Mouse (Mus musculus) forebrain, embryonic 10.5 days (tissue): ENCODE measurements around the gene Otop2. TPM values are rescaled to one million over a fixed set of nuclear protein-coding genes. Genes with fewer than 3 reads are reported as not detected.

ENCODE experiments used
- DNase-seq: peaks from one replicate; pipeline ENCODE4 v3.0.0-alpha.2; 2017; ENCODE audit warnings: low spot score; ENCODE audit errors: extremely low spot score
- H3K27ac ChIP-seq: fragments of 300-500 bp; sonication (generic); 2 replicates; pipeline ENCODE4 v1.5.1; 2016; ENCODE audit warnings: mild to moderate bottlenecking
- H3K27me3 ChIP-seq: fragments of 300-500 bp; sonication (generic); 2 replicates; pipeline ENCODE4 v1.6.1; 2016; ENCODE audit warnings: mild to moderate bottlenecking; ENCODE audit not compliant: poor library complexity, severe bottlenecking
- H3K36me3 ChIP-seq: fragments of 300-500 bp; sonication (generic); replicated peaks from 2 replicates; pipeline ENCODE4 v1.6.1; 2016; ENCODE audit warnings: mild to moderate bottlenecking, moderate library complexity
- H3K4me1 ChIP-seq: fragments of 300-500 bp; sonication (generic); 2 replicates; pipeline ENCODE4 v1.6.1; 2016
- H3K4me3 ChIP-seq: fragments of 300-500 bp; sonication (generic); 2 replicates; pipeline ENCODE4 v1.5.1; 2016; ENCODE audit warnings: mild to moderate bottlenecking, moderate library complexity
- H3K9me3 ChIP-seq: fragments of 300-500 bp; sonication (generic); 2 replicates; pipeline ENCODE4 v1.6.1; 2016; ENCODE audit warnings: mild to moderate bottlenecking, moderate library complexity
- WGBS: fragments of 180-500 bp; shearing (Covaris S2); methylation state at CpG from one replicate; pipeline ENCODE4 v1.1.7; 2016; 5-methylcytosine and 5-hydroxymethylcytosine counted together
- polyA plus RNA-seq: library from polyadenylated mRNA; unstranded; fragments of >200 nt; fragmentation: Nextera tagmentation; extraction: Ambion mirVana; gene quantifications from 2 replicates; pipeline ENCODE4 v1.2.1, GENCODE M21; 2016

Otop2 gene
- 0.12 TPM in 1 of 2 replicates, not detected in the other for polyA plus RNA-seq

GRCm38 (mm10) chr11:115306863-115307262 is at the start of gene Otop2:
TSS of gene Otop2 (plus strand) at chr11:115307163.
- Histone ChIP-seq H3K27me3 (peaks cover 38% of the 10 kb centered on the region), H3K9me3 (no peaks in the 10 kb centered on the region), H3K4me1 (peaks cover 17% of the 10 kb centered on the region), H3K4me3 (no peak within 1 kb of the TSS), H3K27ac (0 out of 2 replicates have a peak within 1 kb of the TSS, but pooled peaks have one; percentile 22), H3K36me3 (no peaks in the 10 kb centered on the region)
- DNase-seq = no peak
- WGBS = 21% methylated on average over 8 of the region's 8 CpGs

DNA sequence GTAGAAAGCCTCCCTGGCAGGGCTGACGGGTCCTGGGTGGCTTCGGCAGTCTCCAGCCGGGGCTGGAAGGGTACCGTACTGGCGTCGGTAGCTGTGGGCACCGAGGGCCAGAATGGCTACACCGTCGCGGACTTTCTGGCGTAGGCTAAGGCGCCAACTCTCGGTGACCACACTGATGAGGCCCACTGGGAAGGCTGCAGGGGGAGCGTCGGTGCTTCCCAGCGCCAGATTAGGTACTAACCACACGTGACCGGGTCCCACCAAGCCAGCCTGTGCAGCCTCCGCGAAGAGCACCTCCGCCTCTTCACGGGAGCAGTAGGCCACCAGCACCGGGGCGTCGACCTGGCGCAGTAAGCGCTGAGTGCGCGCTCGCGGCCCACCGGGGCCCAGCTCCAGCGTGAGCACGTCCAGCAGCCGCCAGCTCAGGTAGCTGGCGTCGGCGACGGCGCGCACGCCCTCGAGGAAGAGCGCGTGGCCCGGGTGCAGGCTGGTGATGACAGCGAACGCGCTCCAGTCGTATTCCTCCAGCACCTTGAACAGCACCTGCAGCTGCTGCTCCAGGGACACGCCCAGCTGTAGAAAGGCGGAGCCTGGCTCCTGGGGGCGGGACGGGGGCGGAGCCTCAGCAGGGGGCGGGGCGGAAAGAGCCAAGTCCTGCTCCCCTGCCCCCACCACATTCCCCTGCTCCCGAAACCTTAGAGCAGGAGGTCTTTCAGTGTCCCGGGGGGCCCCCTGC is 49.0 kb upstream of the Otop2 start:
- 18% methylated on average over 59 of the region's 59 CpGs for WGBS
- Histone ChIP-seq H3K27me3 (peaks cover 100% of the 10 kb centered on the region), H3K36me3 (no peaks in the 10 kb centered on the region), H3K9me3 (no peaks in the 10 kb centered on the region), H3K27ac (no peak overlapping the region), H3K4me3 (peak overlapping the region; percentile 35), H3K4me1 (peaks cover 10% of the 10 kb centered on the region)
- DNase-seq = no peak

GRCm38 (mm10) chr11:115259134-115259533 is 47.8 kb upstream of the Otop2 start:
- Histone ChIP-seq H3K36me3 (no peaks in the 10 kb centered on the region), H3K4me3 (no peak overlapping the region), H3K9me3 (no peaks in the 10 kb centered on the region), H3K27me3 (peaks cover 100% of the 10 kb centered on the region), H3K27ac (no peak overlapping the region), H3K4me1 (peaks cover 10% of the 10 kb centered on the region)
- DNase-seq = no peak
- 83% methylated on average over 4 of the region's 4 CpGs for WGBS

DNA sequence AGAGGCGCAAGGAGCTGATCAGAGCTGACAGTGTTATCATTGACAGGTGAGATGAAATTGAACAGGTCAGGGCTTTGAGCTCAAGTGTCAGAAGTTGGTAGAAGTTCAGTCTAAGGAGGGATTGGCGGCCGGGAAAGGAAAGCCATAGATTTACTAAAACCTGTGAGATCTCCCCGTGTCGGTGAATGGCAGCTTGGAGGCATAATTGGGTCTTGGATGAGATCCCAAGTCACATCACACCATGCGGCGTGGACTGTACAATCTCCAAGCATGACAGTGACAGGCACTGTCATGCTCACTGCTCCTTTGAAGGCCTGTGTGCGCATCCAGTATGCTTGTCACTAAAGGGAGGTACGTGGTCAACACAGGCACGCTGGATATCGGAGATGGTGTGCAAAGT is 44.0 kb upstream of the Otop2 start:
- H3K36me3 ChIP-seq = 0 out of 2 replicates have a peak, but pooled peaks cover 2% of the 10 kb centered on the region
- no peak overlapping the region for H3K4me3 ChIP-seq
- no peak overlapping the region for H3K27ac ChIP-seq
- H3K9me3 ChIP-seq = no peaks in the 10 kb centered on the region
- no peak for DNase-seq
- peaks cover 40% of the 10 kb centered on the region for H3K4me1 ChIP-seq
- WGBS = 82% methylated on average over 11 of the region's 11 CpGs
- peaks cover 100% of the 10 kb centered on the region for H3K27me3 ChIP-seq

- WGBS = 65% methylated on average over 7 of the region's 7 CpGs
- H3K36me3 ChIP-seq = peaks cover 15% of the 10 kb centered on the region
- H3K4me1 ChIP-seq = peaks cover 36% of the 10 kb centered on the region
- DNase-seq = no peak
- H3K27me3 ChIP-seq = peaks cover 100% of the 10 kb centered on the region
- H3K4me3 ChIP-seq = no peak overlapping the region
- H3K9me3 ChIP-seq = no peaks in the 10 kb centered on the region
- H3K27ac ChIP-seq = no peak overlapping the region
These were observed 42.7 kb upstream of the Otop2 start for GRCm38 (mm10) chr11:115264136-115264861.

DNA sequence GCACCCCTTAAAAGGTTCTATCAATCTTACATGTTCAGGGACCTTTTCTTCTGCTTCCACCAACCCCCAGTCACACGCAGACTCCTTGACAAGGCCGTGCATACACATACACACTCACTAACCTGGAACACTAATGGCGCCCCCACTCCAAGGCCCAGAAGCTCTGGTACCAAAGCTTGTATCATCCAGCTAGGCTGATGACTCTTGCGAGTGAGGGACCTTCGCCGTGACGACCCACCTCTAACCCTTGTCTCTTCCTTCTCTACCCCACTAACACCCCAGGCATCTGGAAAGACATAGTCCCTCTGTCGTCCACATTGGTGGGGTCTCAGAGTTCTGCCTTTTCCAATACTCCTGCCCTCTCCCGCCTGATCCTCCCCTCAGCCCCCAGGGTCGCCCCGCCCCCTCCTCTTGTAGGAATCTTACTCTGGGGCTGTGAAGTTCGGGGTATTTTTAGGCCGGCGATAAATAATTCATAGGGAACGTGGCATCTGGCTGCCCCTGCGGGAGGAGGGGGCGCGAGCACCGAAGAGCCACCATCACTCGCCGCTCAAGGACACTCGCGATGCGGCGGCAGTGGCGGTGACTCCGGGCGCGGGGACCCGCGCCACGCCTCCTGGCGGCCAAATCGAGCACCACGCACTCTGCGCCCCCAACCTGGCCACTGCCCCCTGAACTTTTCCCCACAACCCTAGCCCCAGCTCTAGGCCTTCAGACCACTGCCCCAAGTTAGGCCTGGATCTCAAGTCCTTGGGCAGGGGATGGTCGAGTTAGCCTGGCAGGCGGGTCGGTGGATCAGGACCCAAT is 41.9 kb upstream of the Otop2 start:
- Histone ChIP-seq H3K27me3 (peaks cover 100% of the 10 kb centered on the region), H3K36me3 (peaks cover 19% of the 10 kb centered on the region), H3K9me3 (no peaks in the 10 kb centered on the region), H3K4me3 (peak overlapping the region; percentile 51), H3K4me1 (peaks cover 38% of the 10 kb centered on the region), H3K27ac (no peak overlapping the region)
- 6% methylated on average over 39 of the region's 39 CpGs for WGBS
- DNase-seq = peak; percentile 66

- 2% methylated on average over 20 of the region's 20 CpGs for WGBS
- no peak for DNase-seq
These were observed 41.1 kb upstream of the Otop2 start for GRCm38 (mm10) chr11:115265771-115266399.

GRCm38 (mm10) chr11:115266400-115266778 is 40.6 kb upstream of the Otop2 start:
- Histone ChIP-seq H3K27ac (no peak overlapping the region; the same call in 1 of the 2 replicates), H3K4me1 (peaks cover 51% of the 10 kb centered on the region)
- 2% methylated on average over 22 of the region's 22 CpGs for WGBS

More at GRCm38 (mm10) chr11:115265771-115266399, 41.1 kb upstream of the Otop2 start:
- peaks cover 46% of the 10 kb centered on the region for H3K4me1 ChIP-seq
- H3K27ac ChIP-seq = no peak overlapping the region
- H3K27me3 ChIP-seq = peaks cover 95% of the 10 kb centered on the region
- peak overlapping the region; percentile 51 for H3K4me3 ChIP-seq
- H3K36me3 ChIP-seq = peaks cover 19% of the 10 kb centered on the region
- H3K9me3 ChIP-seq = no peaks in the 10 kb centered on the region

GRCm38 (mm10) chr11:115267061-115267883 is 39.7 kb upstream of the Otop2 start, which contains the start of gene Grin2c:
TSS of gene Grin2c (minus strand) at chr11:115267243.
- no peak for DNase-seq
- Histone ChIP-seq H3K9me3 (no peaks in the 10 kb centered on the region), H3K4me1 (peaks cover 51% of the 10 kb centered on the region), H3K27me3 (peaks cover 81% of the 10 kb centered on the region), H3K27ac (no peak within 1 kb of the TSS; the same call in 1 of the 2 replicates), H3K4me3 (peak within 1 kb of the TSS; percentile 51), H3K36me3 (peaks cover 23% of the 10 kb centered on the region)
- WGBS = 6% methylated on average over 50 of the region's 50 CpGs

More at GRCm38 (mm10) chr11:115266400-115266778, 40.6 kb upstream of the Otop2 start:
- no peaks in the 10 kb centered on the region for H3K9me3 ChIP-seq
- H3K27me3 ChIP-seq = peaks cover 90% of the 10 kb centered on the region
- H3K36me3 ChIP-seq = peaks cover 21% of the 10 kb centered on the region
- H3K4me3 ChIP-seq = peak overlapping the region; percentile 51
- peak; percentile 25 for DNase-seq

- H3K4me1 ChIP-seq = peaks cover 54% of the 10 kb centered on the region
These were observed 39.0 kb upstream of the Otop2 start for GRCm38 (mm10) chr11:115267958-115268357.

DNA sequence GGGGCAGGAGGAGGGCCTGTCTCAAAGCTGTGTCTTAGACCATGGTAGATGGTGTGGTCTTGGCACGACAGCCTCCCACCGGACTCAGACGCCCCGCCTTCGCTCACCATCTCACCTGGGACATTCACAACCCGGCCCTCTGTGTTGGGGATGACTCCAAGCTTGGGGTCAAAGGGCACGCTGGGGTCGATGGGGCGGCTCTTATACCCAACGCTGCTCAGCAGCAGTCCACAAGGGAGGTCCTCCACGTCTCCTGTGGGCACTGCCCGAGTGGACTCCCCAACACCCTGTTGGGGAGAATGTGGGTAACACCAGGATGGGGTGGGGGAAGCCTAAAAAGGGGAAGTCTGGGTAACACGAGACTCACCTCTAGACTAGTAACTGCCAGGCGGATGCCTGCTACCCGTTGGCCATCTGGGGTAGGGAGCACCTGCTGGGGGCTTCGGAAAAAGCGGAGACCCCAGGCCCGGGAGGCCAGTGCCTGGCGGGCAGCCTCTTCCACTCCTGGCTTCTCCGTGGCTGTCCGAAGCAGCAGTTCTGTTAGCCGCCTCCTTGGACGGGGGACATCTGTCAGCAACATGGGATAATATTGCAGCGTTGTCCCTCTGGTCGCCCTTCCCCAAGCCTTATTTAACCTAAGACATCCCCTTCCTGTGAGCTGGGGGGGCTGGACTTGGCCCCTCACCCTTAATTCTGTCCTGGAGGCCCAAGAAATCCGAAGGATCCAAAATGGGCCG is 37.5 kb upstream of the Otop2 start:
- Histone ChIP-seq H3K4me1 (peaks cover 66% of the 10 kb centered on the region), H3K9me3 (no peaks in the 10 kb centered on the region), H3K4me3 (no peak overlapping the region), H3K36me3 (peaks cover 23% of the 10 kb centered on the region), H3K27me3 (peaks cover 59% of the 10 kb centered on the region), H3K27ac (no peak overlapping the region)
- whole genome bisulfite sequencing = 92% methylated on average over 27 of the region's 27 CpGs
- no peak for DNase-seq

More at GRCm38 (mm10) chr11:115267958-115268357, 39.0 kb upstream of the Otop2 start:
- Histone ChIP-seq H3K27ac (no peak overlapping the region), H3K4me3 (no peak overlapping the region), H3K27me3 (peaks cover 74% of the 10 kb centered on the region), H3K9me3 (no peaks in the 10 kb centered on the region), H3K36me3 (peaks cover 23% of the 10 kb centered on the region)
- DNase-seq = no peak
- 81% methylated on average over 11 of the region's 11 CpGs for WGBS
